Mouse (Mus musculus): Measurements from ENCODE around the gene Zdbf2. TPM values are rescaled to one million over a fixed set of nuclear protein-coding genes. Genes with fewer than 3 reads are reported as not detected.

The Zdbf2 gene
- polyA plus RNA-seq, 1 experiment: not detected

GRCm38 (mm10) chr1:63265461-63265860 lies 7.6 kb upstream of the Zdbf2 start:
- H3K4me3 ChIP-seq (ENCODE audit: insufficient read depth, poor library complexity, severe bottlenecking): no peak overlapping the region
- H3K79me3 ChIP-seq (ENCODE audit: low read depth): no peaks in the 10 kb centered on the region
- H3K36me3 ChIP-seq (ENCODE audit: control insufficient read depth, insufficient read depth): no peaks in the 10 kb centered on the region
- peaks cover 32% of the 10 kb centered on the region for H3K27me3 ChIP-seq (ENCODE audit: control insufficient read depth, insufficient read depth, insufficient read length)
- TF ChIP-seq MYOG (IDR thresholded peaks at IDR 0.05; ENCODE audit: control insufficient read depth, extremely low read depth, insufficient read length) (no peak), MYOD1 (IDR thresholded peaks at IDR 0.05; ENCODE audit: control insufficient read depth, insufficient read length, low read depth) (no peak), CTCF (IDR thresholded peaks at IDR 0.05; ENCODE audit: control insufficient read depth, insufficient read depth, insufficient read length) (no peak), USF1 (IDR thresholded peaks at IDR 0.05; ENCODE audit: low read depth) (no peak), CEBPB (IDR thresholded peaks at IDR 0.05; ENCODE audit: low read depth) (no peak), MAX (IDR thresholded peaks at IDR 0.05) (no peak), FOSL1 (IDR thresholded peaks at IDR 0.05; ENCODE audit: insufficient read depth, low read length, poor library complexity, severe bottlenecking) (no peak)
- H3K79me2 ChIP-seq (ENCODE audit: control insufficient read depth, insufficient read depth): no peaks in the 10 kb centered on the region
- no peak overlapping the region for H3ac ChIP-seq (ENCODE audit: control insufficient read depth, insufficient read length, low read depth)

GRCm38 (mm10) chr1:63266121-63266520 lies 6.9 kb upstream of the Zdbf2 start:
- H3K27me3 ChIP-seq (ENCODE audit: control insufficient read depth, insufficient read depth, insufficient read length): peaks cover 26% of the 10 kb centered on the region
- no peak overlapping the region for H3ac ChIP-seq (ENCODE audit: control insufficient read depth, insufficient read length, low read depth)

GRCm38 (mm10) chr1:63266716-63267115 lies 6.3 kb upstream of the Zdbf2 start:
- Histone ChIP-seq H3K79me3 (ENCODE audit: low read depth) (no peaks in the 10 kb centered on the region), H3K4me3 (ENCODE audit: insufficient read depth, poor library complexity, severe bottlenecking) (no peak overlapping the region), H3ac (ENCODE audit: control insufficient read depth, insufficient read length, low read depth) (no peak overlapping the region), H3K36me3 (ENCODE audit: control insufficient read depth, insufficient read depth) (no peaks in the 10 kb centered on the region), H3K79me2 (ENCODE audit: control insufficient read depth, insufficient read depth) (no peaks in the 10 kb centered on the region), H3K27me3 (ENCODE audit: control insufficient read depth, insufficient read depth, insufficient read length) (peaks cover 24% of the 10 kb centered on the region)
- no peak for TF ChIP-seq CTCF (IDR thresholded peaks at IDR 0.05; ENCODE audit: control insufficient read depth, insufficient read depth, insufficient read length)
- TF ChIP-seq USF1 (IDR thresholded peaks at IDR 0.05; ENCODE audit: low read depth): no peak
- TF ChIP-seq MAX (IDR thresholded peaks at IDR 0.05): no peak
- TF ChIP-seq CEBPB (IDR thresholded peaks at IDR 0.05; ENCODE audit: low read depth): no peak
- no peak for TF ChIP-seq MYOG (IDR thresholded peaks at IDR 0.05; ENCODE audit: control insufficient read depth, extremely low read depth, insufficient read length)
- no peak for TF ChIP-seq FOSL1 (IDR thresholded peaks at IDR 0.05; ENCODE audit: insufficient read depth, low read length, poor library complexity, severe bottlenecking)
- no peak for TF ChIP-seq MYOD1 (IDR thresholded peaks at IDR 0.05; ENCODE audit: control insufficient read depth, insufficient read length, low read depth)

More at GRCm38 (mm10) chr1:63266121-63266520, 6.9 kb upstream of the Zdbf2 start:
- TF ChIP-seq CTCF (IDR thresholded peaks at IDR 0.05; ENCODE audit: control insufficient read depth, insufficient read depth, insufficient read length): no peak
- TF ChIP-seq MAX (IDR thresholded peaks at IDR 0.05): no peak
- TF ChIP-seq CEBPB (IDR thresholded peaks at IDR 0.05; ENCODE audit: low read depth): no peak
- TF ChIP-seq FOSL1 (IDR thresholded peaks at IDR 0.05; ENCODE audit: insufficient read depth, low read length, poor library complexity, severe bottlenecking): no peak
- no peak for TF ChIP-seq USF1 (IDR thresholded peaks at IDR 0.05; ENCODE audit: low read depth)
- no peak for TF ChIP-seq MYOD1 (IDR thresholded peaks at IDR 0.05; ENCODE audit: control insufficient read depth, insufficient read length, low read depth)
- no peak for TF ChIP-seq MYOG (IDR thresholded peaks at IDR 0.05; ENCODE audit: control insufficient read depth, extremely low read depth, insufficient read length)
- Histone ChIP-seq H3K79me2 (ENCODE audit: control insufficient read depth, insufficient read depth) (no peaks in the 10 kb centered on the region), H3K4me3 (ENCODE audit: insufficient read depth, poor library complexity, severe bottlenecking) (no peak overlapping the region), H3K79me3 (ENCODE audit: low read depth) (no peaks in the 10 kb centered on the region), H3K36me3 (ENCODE audit: control insufficient read depth, insufficient read depth) (no peaks in the 10 kb centered on the region)

GRCm38 (mm10) chr1:63272125-63272675 lies 865 bp upstream of the Zdbf2 start:
- Histone ChIP-seq H3K36me3 (ENCODE audit: control insufficient read depth, insufficient read depth) (no peaks in the 10 kb centered on the region), H3ac (ENCODE audit: control insufficient read depth, insufficient read length, low read depth) (no peak overlapping the region), H3K79me2 (ENCODE audit: control insufficient read depth, insufficient read depth) (no peaks in the 10 kb centered on the region), H3K79me3 (ENCODE audit: low read depth) (no peaks in the 10 kb centered on the region), H3K27me3 (ENCODE audit: control insufficient read depth, insufficient read depth, insufficient read length) (peaks cover 12% of the 10 kb centered on the region), H3K4me3 (ENCODE audit: insufficient read depth, poor library complexity, severe bottlenecking) (no peak overlapping the region)
- TF ChIP-seq MYOD1 (IDR thresholded peaks at IDR 0.05; ENCODE audit: control insufficient read depth, insufficient read length, low read depth) (no peak), MAX (IDR thresholded peaks at IDR 0.05) (no peak), CTCF (IDR thresholded peaks at IDR 0.05; ENCODE audit: control insufficient read depth, insufficient read depth, insufficient read length) (no peak), MYOG (IDR thresholded peaks at IDR 0.05; ENCODE audit: control insufficient read depth, extremely low read depth, insufficient read length) (no peak), CEBPB (IDR thresholded peaks at IDR 0.05; ENCODE audit: low read depth) (no peak), USF1 (IDR thresholded peaks at IDR 0.05; ENCODE audit: low read depth) (no peak), FOSL1 (IDR thresholded peaks at IDR 0.05; ENCODE audit: insufficient read depth, low read length, poor library complexity, severe bottlenecking) (no peak)

GRCm38 (mm10) chr1:63273339-63273951 lies 380 bp downstream of the Zdbf2 start:
- no peaks in the 10 kb centered on the region for H3K79me3 ChIP-seq (ENCODE audit: low read depth)
- no peaks in the 10 kb centered on the region for H3K36me3 ChIP-seq (ENCODE audit: control insufficient read depth, insufficient read depth)
- H3ac ChIP-seq (ENCODE audit: control insufficient read depth, insufficient read length, low read depth): no peak overlapping the region
- TF ChIP-seq USF1 (IDR thresholded peaks at IDR 0.05; ENCODE audit: low read depth) (no peak), CEBPB (IDR thresholded peaks at IDR 0.05; ENCODE audit: low read depth) (no peak), MYOD1 (IDR thresholded peaks at IDR 0.05; ENCODE audit: control insufficient read depth, insufficient read length, low read depth) (no peak), MYOG (IDR thresholded peaks at IDR 0.05; ENCODE audit: control insufficient read depth, extremely low read depth, insufficient read length) (no peak), MAX (IDR thresholded peaks at IDR 0.05) (no peak), FOSL1 (IDR thresholded peaks at IDR 0.05; ENCODE audit: insufficient read depth, low read length, poor library complexity, severe bottlenecking) (no peak), CTCF (IDR thresholded peaks at IDR 0.05; ENCODE audit: control insufficient read depth, insufficient read depth, insufficient read length) (no peak)
- H3K79me2 ChIP-seq (ENCODE audit: control insufficient read depth, insufficient read depth): no peaks in the 10 kb centered on the region
- H3K27me3 ChIP-seq (ENCODE audit: control insufficient read depth, insufficient read depth, insufficient read length): peaks cover 13% of the 10 kb centered on the region
- H3K4me3 ChIP-seq (ENCODE audit: insufficient read depth, poor library complexity, severe bottlenecking): no peak overlapping the region

Data from C2C12 (cell line).